Mouse (Mus musculus): ENCODE results near the gene Slain2. TPM values are rescaled to one million over a fixed set of nuclear protein-coding genes. Genes with fewer than 3 reads are reported as not detected.
A peak's percentile ranks its signal among the peaks of the same experiment; 100 is the strongest.
"Not testable (repeated sequence)": the region's sequence is repeated elsewhere in the genome, so short reads cannot be mapped to it uniquely, and the experiment has no call there.

The Slain2 gene
- total RNA-seq, 2 experiments from 2014 or later = 113 TPM

DNA sequence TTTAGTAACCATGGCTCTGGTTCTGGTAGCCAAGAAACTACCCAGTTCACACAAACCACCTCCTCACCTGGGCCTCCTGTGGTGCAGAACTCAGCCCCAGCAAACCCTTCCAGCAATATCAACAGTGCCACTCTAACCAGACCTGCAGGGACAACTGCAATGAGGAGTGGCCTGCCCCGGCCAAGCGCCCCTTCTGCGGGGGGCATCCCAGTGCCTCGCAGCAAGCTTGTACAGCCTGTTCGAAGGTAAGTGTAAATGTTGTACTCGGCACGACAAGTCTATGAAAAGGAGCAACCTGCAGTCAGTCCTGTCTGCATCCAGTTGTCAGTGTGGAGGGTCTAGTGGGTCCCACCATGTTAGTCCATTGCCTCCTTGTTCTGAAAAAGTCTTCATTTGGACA lies 60.5 kb downstream of the Slain2 start, which contains the start of gene Gm10135:
Gene Gm10135, minus strand, starts transcription at position 101 of the 400 bp plus-strand sequence.
- H3K27ac ChIP-seq = no peak within 1 kb of the TSS
- TF ChIP-seq CTCF (IDR thresholded peaks at IDR 0.05) = no peak
- no peak for DNase-seq
- H3K4me3 ChIP-seq = no peak within 1 kb of the TSS
- intact Hi-C loops (cut with DNase I) = no loop called here

DNA sequence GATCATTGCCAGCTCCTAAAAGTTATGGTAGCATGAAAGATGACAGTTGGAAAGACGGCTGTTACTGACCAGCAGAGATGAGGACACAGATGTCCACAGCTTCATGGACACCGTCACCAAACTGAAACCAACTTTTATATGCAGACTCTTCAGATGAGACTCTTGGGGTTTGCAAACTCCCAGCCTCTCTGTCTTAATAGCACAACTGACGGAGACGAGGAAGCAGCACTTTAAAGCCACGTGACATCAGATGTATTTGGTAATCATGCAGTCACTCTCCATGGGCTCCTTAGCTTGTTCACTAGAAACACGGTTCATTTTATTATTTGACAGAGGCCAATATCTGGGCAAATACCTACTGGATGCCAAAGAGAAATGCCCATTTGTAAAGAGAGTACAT lies 61.9 kb downstream of the Slain2 start:
- Histone ChIP-seq H3K27ac (no peak overlapping the region), H3K4me3 (no peak overlapping the region)
- no peak for TF ChIP-seq CTCF (IDR thresholded peaks at IDR 0.05)
- intact Hi-C loops (cut with DNase I) = no loop called here
- DNase-seq = no peak

DNA sequence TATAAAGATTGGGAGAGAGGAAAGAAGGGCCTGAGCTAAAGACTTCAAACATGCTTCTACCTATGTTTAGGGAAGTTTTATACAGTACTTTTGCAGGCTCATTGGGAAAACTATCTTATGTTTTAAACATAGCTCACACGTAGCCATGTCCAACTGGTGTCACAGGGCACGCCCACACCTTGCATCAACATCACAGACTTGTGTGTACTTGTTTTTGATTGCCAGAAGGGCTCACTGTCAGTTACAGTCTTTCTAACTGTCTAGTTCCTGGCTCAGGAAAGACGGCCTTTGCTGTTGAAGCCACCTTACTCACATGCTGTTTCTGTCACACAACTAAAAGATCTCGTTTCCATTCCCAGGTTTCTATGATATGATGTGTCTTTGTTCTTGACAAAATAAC lies 62.4 kb downstream of the Slain2 start:
- TF ChIP-seq CTCF (IDR thresholded peaks at IDR 0.05) = no peak
- H3K4me3 ChIP-seq = no peak overlapping the region

DNA sequence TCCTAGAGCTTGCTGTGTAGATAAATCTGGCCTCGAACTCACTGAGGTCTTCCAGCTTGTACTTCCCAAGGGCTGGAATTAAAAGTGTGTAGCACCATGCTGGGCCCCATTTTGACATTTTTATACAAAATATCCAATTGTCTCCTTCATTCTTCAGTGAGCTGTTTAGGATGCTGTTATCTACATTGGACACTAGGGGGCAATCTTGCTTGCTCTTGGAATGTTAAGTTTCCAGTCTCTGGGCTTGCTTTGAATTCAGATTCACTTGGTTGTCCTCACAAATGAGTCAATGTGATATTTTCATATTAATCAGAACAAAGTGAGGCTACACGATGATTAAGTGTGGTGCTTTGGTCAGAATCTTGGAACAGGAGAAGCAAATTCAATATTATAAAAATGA lies 70.0 kb downstream of the Slain2 start:
- no peak for DNase-seq
- Histone ChIP-seq H3K4me3 (no peak overlapping the region), H3K27ac (no peak overlapping the region)
- intact Hi-C loops (cut with DNase I) = loop anchor here (1.0 to 2.0 kb wide), 2 partner anchors 86 to 399 kb away; no protein-coding TSS in a partner anchor
- TF ChIP-seq CTCF (IDR thresholded peaks at IDR 0.05) = peak; percentile 90

More for the DNA sequence above, 62.4 kb downstream of the Slain2 start:
- no peak overlapping the region for H3K27ac ChIP-seq
- intact Hi-C loops (cut with DNase I) = no loop called here
- DNase-seq = no peak

DNA sequence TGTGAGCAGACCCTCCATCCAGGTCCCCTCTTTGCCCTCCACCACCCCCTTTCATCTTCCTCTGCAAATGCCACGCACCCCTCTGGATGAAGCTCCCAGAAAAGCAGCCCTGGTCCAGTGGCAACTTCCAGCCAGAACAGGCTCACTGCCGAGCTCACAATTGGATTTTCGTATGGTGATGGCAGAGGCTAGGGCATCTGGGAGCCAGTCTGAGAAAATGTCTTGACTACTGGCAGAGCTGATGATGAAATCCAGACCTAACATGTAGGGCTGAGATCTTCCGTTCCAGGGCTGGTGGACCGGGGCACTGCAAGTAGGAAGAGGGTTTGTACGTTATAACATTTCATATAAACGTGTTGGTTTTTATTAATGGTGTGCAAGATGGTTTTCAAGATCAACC lies 73.7 kb downstream of the Slain2 start:
- intact Hi-C loops (cut with DNase I) = no loop called here
- H3K27ac ChIP-seq = no peak overlapping the region
- no peak for DNase-seq
- no peak for TF ChIP-seq CTCF (IDR thresholded peaks at IDR 0.05)
- H3K4me3 ChIP-seq = no peak overlapping the region

DNA sequence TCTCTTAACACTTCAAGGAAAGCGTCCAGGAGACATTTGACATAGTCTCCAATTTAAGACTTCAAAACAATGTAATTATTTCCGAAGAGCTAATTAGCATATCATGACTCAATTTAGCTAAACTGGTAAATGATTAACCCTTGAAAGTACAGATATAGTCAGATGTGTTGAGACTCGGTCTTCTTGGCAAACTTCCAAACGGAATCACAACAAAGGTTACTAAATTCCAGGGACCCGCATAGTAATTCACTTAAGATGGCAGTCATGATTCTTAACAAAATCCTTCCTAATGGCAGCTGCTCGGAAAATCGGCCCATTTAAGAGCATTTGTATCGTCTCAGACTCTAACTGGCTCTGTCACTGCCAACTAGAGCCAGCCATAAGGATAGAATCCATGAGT lies 75.7 kb downstream of the Slain2 start:
- no peak overlapping the region for H3K4me3 ChIP-seq
- intact Hi-C loops (cut with DNase I) = no loop called here
- no peak for DNase-seq
- H3K27ac ChIP-seq = no peak overlapping the region
- TF ChIP-seq CTCF (IDR thresholded peaks at IDR 0.05) = no peak

DNA sequence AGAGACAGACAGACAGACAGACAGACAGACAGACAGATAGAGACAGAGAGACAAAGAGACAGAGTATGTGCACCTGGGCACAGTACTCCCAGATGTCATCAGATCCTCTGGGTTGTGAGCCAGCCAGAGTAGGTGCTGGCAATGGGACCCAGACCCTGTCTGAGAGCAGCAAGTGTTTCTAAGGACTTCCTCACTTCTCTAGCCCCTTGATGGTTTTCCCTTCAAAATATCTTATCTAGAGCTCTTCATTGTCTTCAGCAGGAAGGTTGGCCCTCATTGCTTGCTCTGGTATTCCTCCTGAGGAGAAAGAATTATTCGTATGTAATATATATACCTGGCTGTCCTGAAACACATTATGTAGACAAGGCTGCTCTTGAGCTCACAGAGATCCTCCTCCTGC lies 78.4 kb downstream of the Slain2 start:
- no peak overlapping the region for H3K27ac ChIP-seq
- intact Hi-C loops (cut with DNase I) = no loop called here
- H3K4me3 ChIP-seq = no peak overlapping the region
- DNase-seq = no peak
- no peak for TF ChIP-seq CTCF (IDR thresholded peaks at IDR 0.05)

DNA sequence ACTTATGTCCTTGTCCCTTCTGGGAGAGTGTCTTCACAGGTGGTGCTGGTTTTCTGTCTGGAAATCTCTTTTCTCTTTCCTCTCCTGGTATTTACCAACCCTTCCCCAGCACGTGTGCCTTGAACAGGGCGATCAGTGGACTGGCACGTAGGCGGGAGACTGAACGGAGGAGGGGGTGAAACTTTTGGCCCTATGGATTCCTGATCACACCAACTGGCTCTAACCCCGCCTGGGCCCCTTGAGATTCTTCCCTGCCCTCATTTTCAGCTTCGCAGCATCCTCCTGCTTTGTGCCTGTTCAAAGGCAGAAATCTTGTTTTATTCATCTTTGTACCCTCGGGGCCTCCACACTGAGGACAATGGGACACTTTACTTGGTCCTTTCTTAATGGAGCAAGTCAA lies 80.3 kb downstream of the Slain2 start:
- intact Hi-C loops (cut with DNase I) = no loop called here
- DNase-seq = no peak

DNA sequence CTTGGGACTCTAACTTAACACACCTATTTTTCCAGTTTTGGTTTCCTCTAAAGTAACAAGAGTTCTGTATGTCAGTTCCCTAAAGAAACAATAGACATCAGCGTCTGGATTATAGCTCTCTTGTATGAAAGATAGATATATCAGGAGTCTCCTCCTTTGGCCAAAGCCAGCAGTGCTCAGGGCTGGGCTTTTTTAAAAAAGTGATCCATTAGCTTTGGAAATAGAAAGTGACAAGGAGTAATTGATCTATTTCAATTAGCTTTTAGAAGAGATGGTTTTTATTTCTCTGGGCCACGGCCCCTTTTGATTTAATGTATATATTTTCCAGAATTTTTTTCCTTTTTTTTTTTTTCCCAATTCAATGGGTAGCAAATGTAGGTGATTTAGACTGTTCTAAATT lies 80.8 kb downstream of the Slain2 start:
- DNase-seq = no peak
- H3K27ac ChIP-seq = no peak overlapping the region
- intact Hi-C loops (cut with DNase I) = no loop called here
- TF ChIP-seq CTCF (IDR thresholded peaks at IDR 0.05) = no peak
- H3K4me3 ChIP-seq = no peak overlapping the region

More for the DNA sequence above, 80.3 kb downstream of the Slain2 start:
- Histone ChIP-seq H3K27ac (no peak overlapping the region), H3K4me3 (no peak overlapping the region)
- no peak for TF ChIP-seq CTCF (IDR thresholded peaks at IDR 0.05)

DNA sequence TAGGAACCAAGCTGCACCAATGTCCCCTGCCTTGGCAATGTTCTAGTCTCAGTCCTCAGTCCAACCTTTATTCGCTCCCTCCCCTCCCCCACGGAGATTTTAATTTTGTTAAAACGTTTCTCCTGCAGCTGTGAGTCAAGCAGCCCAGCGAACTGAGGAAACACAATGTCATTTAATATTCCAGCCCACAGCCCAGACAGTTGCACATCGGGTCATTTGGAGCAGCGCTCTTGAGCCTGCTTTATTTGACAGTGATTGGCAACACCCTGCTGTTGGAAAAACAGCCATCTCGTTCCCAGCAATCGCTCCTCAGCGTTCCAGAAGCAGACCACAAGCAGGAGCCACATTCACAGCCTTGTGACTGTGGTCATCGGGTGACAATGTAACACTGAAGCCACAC lies 81.3 kb downstream of the Slain2 start:
- intact Hi-C loops (cut with DNase I) = no loop called here
- TF ChIP-seq CTCF (IDR thresholded peaks at IDR 0.05) = no peak
- DNase-seq = no peak
- Histone ChIP-seq H3K27ac (no peak overlapping the region), H3K4me3 (no peak overlapping the region)

DNA sequence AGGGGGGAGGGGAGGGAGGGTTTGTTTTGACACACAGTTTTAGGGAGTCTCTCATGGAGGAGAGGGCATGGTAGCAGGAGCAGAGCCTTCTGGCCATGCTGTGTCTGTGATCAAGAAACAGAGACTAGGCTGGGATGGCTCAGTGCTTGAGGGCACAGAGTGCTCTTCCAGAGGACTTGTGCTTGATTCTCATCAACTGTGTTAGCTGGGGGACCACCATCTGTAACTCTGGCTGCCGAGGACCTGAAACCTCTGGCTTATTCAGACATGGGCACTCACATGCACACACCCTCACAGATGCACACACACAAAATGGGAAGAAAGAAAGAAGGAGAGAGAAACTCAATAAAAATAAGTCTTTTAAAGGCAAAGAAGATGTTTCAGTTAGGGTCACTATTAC lies 84.4 kb downstream of the Slain2 start:
- H3K4me3 ChIP-seq; H3K27ac ChIP-seq; DNase-seq; intact Hi-C loops (cut with DNase I): not testable (repeated sequence)

DNA sequence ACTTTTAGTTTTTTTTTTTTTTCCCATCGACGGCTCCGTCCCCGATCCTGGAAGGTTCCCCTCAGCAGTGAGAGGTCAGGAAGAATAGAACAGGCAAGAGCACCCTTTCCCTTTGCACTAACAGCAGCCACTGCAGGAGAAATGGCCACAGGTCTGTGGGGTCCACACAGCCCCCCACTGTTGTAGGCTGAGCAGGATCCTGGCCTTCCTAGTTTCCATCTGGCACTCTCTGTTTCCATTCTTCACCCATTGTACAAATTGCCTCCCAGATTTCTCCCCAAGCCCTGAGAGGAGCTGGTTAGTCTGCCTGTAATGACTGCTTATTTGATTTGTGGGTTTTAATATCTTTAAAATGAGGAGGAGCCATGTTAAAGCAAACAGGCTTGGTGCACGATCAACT lies 89.9 kb downstream of the Slain2 start:
- DNase-seq = no peak
- H3K27ac ChIP-seq = no peak overlapping the region
- no peak for TF ChIP-seq CTCF (IDR thresholded peaks at IDR 0.05)
- no peak overlapping the region for H3K4me3 ChIP-seq
- intact Hi-C loops (cut with DNase I) = no loop called here

DNA sequence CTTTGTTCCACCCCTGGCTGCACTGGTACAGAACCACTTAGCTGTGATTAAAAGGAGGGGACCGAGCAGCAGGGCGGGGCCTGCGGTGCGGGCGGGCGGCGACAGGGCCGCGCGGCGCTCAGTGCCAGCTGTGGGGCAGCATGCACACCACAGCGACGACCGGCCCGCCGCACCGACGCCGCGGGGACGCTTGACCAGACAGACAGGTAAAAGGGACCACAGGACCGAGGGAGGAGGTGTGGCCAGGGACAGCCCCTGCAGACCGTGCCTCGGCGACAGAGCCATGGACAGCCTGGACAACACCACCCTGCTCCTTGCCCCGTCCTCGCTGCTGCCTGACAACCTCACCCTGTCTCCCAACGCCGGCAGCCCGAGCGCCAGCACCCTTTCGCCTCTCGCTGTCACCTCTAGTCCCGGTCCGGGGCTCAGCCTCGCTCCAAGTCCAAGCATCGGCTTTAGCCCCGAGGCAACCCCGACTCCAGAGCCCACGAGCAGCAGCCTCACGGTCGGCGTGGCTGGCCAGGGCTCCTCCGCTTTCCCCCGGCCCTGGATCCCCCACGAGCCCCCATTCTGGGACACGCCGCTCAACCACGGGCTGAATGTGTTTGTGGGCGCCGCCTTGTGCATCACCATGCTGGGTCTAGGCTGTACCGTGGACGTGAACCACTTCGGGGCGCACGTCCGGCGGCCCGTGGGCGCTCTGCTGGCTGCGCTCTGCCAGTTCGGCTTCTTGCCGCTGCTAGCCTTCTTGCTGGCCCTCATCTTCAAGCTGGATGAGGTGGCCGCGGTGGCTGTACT lies 92.9 kb downstream of the Slain2 start, which contains the start of gene Slc10a4:
Gene Slc10a4, plus strand, starts transcription at position 100 of the 798 bp plus-strand sequence.
- no peak within 1 kb of the TSS for H3K27ac ChIP-seq
- no peak for TF ChIP-seq CTCF (IDR thresholded peaks at IDR 0.05)
- peak within 1 kb of the TSS; percentile 67 for H3K4me3 ChIP-seq
- intact Hi-C loops (cut with DNase I) = loop anchor here (5.0 kb wide), 1 partner anchor 425 kb away; the partner anchor contains the start of gene Zar1
- peak; percentile 47 for DNase-seq

DNA sequence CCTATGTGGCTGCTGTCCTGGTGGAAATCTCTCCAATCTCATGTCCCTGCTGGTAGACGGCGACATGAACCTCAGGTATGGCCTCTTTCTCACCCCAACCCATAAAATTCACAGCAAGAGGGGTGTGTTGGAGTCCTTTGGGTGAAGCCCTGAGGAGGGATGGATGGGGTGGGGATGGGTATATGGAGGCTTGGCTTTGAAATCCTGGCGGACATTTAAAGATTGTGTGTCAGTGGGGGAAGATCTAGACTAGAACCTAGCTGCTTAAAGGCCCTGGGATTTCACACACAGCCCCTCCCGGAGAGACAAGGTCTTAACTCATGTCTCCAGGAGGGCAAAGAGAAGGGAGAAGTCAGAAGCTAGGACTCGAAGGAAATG lies 93.5 kb downstream of the Slain2 start:
- TF ChIP-seq CTCF (IDR thresholded peaks at IDR 0.05) = no peak
- intact Hi-C loops (cut with DNase I) = loop anchor here (5.0 kb wide), 1 partner anchor 425 kb away; the partner anchor contains the start of gene Zar1
- H3K27ac ChIP-seq = no peak overlapping the region
- peak overlapping the region; percentile 67 for H3K4me3 ChIP-seq
- no peak for DNase-seq
